Mouse (Mus musculus): ENCODE data around the gene Nom1.

Nom1 gene

DNA sequence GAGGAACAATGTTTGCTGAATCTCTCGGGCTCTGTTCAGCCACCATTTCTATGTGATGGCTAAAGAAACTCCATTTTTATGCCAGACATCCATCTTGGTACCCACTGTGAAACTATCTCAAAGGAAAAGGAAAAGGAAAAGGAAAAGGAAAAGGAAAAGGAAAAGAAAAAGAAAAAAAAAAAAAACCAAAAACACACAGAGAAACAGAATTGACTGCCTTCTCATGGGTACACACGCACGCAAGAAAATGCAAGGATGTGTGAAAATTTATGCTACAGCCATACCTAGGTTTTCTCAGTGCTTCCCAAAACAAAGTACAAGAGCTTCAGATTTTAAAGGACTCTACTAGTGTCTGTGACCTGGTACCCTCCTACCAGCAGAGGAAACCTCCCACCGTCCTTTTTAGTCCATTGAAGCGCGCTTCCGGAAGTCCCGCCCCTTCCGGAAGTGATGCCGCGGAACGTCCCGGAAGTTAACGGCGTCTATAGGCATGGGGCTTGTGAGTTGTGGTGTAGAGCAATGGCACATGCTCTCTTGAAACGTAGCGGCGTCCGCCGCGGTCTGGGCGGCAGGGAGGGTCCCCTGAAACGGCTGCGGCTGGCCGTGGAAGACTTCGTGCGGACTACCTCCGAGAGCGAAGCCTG lies at the start of gene Nom1:
Gene Nom1, plus strand, starts transcription at position 437 of the 644 bp plus-strand sequence.
- WGBS = 4% methylated on average over 29 of the region's 29 CpGs

DNA sequence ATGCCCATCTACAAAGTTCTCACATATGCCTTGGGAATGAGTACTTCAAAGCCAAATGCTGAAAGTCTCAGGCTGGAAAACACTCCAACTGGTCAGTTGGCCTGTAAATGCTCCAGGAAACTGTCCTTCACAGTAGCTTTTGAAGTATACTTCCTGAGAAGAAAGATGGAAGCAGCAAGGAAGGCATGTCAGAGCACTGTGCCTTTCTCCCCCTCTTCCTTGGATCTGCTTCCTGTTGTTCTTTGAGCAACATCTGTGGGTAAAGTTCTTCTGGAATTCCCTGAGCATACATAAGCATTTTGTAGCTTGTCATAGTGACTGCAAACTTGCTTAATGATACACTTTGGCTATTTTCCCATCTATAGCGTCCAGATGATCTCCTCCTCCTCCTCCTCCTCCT lies 46.9 kb upstream of the Nom1 start:
- 45% methylated on average over 1 of the region's 1 CpGs for WGBS

DNA sequence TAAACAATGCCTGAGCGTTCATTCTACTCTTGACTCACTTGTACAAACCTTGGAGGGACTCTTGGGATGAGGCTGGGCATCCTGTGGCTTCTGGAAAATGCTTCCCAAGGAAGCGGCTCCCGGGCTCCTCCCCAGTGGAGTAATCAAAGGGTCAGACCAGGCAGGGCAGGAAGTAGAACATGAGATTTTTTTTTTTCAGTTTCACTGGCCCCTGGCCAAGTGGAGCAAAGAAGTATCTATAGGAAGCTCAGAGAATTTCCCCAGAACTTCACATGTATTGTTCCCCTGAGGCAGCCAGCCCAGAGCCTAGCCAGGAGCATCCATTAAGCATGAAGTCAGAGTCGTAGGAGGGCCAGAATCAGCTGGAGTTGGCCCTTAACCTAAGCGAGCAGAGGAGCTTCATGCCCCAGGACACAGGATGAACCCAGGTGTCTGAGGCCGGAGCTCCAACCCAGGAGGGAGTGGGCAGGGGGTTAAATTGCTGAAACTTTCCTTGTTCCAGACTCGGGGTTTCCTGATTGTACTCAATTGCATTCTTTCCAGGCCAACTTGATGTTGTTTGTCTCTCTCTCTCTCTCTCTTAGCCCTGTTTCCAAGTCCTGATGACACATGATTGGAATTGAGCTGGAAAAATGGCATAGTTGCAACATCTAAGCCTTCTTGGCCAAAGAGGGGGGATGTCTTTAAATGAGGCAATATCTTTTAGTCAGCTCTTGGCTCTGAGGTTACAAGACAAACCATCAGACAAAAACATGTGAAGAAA lies 46.1 kb upstream of the Nom1 start:
- 59% methylated on average over 7 of the region's 7 CpGs for WGBS

DNA sequence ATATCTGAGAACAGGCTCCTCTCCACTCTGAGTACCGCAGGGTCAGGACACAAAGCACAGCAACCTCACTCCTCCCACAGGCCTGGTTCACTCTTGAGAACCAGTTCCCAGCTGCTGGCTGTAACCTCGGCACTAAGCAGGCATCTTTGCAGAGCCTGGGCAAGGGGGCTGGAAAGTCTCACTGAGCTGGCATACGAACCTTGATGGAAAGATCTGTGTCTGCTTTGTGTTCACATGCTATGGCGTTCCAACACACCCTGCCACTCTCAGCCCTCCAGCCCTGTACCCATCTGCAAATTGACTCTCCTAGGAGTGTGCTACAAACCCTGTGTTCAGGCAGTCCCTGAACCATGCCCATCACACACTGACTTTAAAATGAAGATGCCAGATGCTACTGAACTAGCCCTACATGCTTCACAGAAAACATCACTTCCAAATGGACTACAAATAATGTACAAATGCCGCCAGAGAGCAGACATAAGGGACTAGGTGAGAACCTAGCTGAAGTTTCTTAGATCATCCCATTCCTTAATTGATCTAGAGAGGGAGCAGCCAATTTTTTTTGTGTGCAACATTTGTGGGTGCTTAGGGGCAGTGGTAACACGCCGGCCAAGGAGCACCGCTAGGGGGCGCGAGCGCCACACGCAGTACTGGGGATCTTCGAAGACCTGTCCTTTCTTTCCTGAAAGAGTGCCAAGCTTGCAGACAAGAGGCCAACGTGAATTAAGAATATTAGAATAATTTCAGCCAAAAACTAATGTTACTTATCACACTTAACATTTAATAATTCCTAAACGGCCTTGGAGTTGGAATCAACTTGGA lies 45.3 kb upstream of the Nom1 start:
- 24% methylated on average over 15 of the region's 15 CpGs for WGBS

DNA sequence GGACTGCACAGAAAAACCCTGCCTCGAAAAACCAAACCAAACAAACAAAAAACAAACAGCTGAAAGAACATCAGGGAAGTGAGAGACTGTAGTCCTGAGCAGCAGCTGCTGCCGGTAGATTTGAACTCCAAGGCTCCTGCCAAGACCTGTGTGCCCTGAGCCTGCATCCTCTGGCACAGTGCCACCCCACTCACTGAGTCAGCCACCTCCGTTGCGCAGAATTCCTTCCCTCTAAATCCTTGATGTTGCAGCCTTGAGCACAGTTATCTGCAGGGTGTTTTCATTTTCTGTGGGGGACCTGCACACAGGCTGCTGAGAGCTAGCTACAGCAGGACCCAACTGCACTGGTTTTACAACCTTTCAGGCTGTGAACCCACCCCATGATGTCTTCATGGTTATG lies 36.0 kb upstream of the Nom1 start:
- WGBS = 51% methylated on average over 4 of the region's 4 CpGs

DNA sequence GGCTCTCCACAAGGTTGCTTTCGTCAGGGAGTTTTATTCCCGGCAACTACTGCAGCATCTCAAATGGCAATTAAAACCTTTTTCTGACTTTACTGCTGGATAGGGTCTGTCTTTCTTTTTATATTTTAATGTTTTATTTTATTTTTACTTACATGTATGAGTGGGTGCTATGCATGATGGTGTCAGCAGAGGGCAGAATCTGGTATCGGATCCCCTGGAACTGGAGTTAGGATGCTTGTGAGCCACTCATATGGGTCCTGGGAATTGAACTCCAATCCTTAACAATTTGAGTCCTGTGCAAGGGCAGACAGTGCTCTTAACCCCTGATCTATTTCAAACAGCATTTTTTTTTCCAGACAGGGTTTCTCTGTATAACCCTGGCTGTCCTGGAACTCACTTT lies 21.4 kb upstream of the Nom1 start:
- WGBS = 77% methylated on average over 3 of the region's 3 CpGs

DNA sequence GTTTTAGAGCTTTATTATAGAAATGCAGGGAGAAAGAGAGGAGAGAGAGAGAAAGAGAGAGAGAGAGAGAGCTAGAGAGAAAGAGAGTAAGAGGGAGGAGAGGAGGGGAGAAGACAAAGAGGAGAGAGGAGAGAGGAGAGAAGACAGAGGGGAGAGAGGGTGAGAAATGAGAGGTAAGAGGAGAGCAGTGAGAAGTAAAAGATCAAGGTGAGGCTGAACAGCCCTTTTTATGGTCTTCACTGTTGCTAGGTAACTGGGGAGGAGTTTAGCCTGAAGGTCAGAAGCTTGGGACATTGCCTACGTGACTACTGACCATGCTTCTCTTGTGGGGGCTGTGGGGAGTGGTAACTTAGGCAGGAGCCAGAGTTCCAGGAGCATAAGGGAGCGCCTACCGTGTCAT lies 11.1 kb upstream of the Nom1 start:
- 68% methylated on average over 3 of the region's 3 CpGs for WGBS

DNA sequence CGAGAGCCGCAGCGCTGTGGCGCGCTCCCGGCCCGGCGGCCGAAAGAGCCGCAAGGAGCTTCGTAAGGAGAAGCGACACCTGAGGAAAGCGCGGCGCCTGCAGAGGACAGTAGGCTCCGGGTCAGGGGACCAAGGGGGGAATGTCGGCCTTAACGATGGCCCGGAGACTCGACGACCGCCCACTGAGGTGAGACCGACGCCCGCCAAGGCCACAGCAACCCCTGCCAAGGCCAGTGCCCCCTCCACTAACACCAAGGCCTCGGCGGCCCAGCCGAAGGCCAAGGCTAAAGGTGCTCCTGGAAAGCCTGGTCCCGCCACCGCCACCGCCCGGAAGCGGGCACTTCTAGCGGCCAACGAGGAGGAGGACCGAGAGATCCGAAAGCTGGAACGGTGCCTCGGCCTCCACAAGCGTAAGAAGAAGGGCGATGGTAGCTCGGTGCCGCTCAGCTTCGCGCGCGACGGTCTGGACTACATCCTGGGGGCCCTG lies 451 bp downstream of the Nom1 start:
- WGBS = under 1% methylated on average over 48 of the region's 48 CpGs

DNA sequence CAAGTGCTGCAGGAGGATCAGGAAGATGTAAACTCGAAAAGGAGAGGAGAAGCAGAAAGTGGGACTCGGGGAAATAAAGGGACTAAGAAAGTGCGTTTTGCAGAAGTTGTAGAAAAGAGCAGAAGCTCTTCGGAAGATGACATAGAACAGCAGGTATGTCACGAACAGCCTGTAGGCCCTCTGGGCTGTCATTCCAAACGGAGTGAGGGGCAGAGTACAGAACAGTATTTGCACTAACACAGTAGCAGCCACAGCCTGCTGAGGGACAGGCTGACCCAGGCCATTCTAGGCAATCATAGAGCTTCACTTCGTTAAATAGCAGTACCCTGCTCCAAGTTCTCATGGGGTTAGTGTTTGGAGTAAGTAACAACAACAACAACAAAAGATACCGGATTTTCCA lies 1.0 kb downstream of the Nom1 start:
- WGBS = 50% methylated on average over 8 of the region's 8 CpGs

DNA sequence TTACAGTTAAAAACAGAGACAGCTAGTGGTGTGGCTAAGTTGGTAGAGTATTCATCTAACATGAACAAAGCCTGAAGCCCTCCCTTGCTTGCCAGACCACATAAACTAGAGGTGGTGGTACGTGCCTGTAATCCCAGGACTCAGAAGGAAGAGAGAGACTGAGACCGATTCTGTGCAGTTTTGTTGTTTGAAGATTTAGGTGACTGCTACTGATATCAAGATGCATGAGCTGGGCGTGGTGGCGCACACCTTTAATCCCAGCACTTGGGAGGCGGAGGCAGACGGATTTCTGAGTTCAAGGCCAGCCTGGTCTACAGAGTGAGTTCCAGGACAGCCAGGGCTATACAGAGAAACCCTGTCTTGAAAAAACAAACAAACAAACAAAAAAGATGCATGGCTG lies 2.3 kb downstream of the Nom1 start:
- 94% methylated on average over 6 of the region's 6 CpGs for WGBS

DNA sequence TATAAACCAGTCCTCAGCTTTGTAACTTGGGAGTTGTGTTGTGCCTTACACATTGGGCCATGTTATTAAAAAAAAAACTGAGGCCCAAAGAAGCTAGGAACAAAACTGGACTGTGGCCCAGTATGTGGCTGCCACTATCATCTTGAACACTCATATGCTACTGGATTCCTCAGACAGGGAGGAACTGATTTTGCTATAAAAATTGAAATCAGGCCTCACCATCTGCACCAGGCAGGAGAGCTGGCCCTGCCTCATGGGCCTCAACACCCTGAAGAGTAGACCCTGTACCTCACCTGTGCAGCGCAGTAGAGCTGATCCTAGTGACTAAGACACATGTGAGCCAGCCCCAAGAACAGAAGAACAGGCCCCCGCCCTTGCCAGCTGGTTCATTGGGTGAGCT lies 10.8 kb downstream of the Nom1 start:
- WGBS = 100% methylated on average over 2 of the region's 2 CpGs

DNA sequence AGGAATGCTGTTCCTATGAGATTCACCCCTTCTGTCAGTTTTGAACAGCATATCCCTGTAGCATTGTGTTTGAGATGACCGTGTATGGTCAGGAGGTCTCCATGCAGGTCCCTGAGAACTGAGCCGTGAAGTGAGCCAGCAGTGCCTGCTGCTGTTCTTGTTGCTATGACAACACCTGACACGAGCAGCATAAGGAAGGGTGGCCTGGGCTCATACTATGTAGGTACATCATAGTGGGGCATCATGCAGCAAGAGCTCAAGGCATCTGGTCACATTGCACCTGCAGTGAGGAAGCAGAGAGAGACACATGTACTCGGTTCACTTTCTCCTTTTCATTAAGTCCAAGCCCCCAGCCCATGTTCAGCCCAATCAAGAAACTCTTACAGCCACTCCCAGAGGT lies 17.9 kb downstream of the Nom1 start:
- WGBS = 65% methylated on average over 4 of the region's 4 CpGs

DNA sequence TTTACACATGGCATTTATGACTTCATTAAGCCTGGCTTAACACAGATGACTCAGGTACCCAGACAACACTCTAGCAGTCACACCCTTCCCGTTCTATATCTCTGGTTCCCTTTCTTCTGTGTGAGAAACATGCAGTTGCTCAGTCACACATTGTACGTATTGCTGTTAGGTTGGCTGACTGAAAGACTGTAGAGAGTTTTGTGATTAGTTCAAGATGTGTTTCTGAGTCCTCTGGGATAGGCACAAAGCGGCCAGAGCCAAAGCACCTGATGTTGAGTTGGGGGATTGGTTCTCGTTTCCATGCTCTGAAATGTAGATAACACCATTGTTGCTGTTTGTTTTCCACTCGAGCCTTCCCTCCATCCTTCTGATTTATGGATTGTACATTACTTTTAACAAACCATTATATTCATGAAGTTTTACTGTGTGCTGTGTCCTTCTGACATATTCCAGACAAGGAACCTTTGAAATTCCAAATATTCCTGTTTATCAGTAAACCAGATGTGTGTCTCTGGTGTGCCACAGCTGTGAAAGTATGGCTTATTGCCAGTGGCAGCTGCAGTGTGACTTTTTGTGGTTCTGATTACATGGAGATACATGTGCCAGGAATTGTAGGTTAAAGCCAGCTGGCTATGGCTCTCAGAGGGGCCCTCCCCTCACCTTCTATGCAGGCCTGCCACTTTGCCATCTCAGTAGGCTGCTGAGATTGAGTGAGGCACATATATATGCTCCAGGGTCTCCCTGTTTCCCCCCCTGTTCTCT lies 22.6 kb downstream of the Nom1 start:
- WGBS = 76% methylated on average over 5 of the region's 5 CpGs

DNA sequence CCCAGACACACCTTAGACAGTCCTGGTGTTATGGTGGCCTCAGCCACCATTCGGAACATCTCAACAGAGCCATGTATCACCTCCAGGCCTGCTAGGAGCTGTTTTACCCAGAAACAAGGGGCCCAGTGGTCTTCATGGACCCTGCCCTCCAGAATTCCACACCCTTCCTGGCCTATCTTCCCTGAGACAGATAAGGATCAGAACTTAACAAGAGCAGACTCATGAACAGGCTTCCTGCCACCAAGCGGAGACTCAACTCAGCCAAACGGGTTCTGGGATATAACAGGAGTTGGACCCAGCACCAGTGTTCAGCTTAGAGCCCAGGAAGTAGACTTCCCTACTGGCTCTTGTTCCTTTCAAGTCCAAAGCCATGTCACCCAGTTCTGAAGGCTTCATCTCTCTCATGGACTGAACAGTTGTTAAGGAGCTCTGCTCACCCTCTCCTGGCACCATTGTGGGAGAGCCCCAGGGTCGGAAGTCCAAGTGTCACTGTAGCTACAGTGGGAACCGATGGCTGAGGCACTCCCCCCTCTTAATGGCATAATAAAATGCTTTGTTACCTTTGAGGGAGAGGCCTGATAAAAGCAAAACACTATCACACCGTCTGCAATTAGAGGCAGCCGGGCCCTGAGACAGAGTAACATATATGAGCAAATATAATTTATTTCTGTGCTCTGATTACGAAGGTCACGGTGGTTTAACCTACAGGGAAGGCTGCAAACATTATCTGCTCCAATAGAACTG lies 28.7 kb downstream of the Nom1 start:
- WGBS = 83% methylated on average over 9 of the region's 9 CpGs

DNA sequence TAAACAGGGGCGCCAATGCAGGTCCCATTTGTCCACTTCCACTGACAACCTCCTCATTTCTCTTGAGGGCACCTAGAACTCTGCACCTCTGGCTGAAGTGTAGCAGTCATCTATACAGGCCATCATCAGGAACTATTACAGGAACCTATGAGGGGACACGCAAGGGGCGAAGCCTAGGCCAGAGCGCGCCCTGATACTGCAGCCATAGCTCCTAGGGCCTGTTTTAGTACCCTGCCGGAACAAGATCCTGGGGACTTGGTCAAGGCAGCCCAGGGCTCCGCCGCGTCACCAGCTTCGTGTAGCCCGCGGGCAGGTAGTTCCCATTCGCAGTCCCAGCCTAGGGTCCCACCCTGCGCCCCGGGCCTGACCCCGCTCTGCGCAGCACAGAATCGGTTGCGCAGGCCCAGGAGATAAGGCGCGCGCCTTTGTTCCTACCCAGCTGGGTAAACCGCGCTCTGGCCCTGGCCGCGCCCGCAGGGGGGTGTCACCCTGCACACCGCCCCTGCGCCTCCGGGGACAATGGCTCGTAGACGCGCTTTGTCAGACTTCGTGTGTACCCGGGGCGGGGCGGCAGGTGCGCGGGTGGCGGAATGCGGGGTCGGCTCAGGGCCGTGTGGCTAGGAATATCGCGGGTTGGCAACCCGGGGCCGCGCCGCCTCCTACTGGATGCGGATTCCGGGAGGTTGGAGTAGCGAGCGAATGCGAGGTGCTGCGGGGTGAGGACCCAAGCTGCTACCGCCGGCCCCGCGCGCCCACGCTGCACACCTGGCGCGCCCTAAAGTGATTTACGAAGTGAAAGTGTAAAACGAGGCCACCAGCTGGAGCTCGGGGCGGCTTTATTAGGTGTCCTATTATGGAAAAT lies 33.3 kb downstream of the Nom1 start:
- WGBS = 7% methylated on average over 67 of the region's 67 CpGs

DNA sequence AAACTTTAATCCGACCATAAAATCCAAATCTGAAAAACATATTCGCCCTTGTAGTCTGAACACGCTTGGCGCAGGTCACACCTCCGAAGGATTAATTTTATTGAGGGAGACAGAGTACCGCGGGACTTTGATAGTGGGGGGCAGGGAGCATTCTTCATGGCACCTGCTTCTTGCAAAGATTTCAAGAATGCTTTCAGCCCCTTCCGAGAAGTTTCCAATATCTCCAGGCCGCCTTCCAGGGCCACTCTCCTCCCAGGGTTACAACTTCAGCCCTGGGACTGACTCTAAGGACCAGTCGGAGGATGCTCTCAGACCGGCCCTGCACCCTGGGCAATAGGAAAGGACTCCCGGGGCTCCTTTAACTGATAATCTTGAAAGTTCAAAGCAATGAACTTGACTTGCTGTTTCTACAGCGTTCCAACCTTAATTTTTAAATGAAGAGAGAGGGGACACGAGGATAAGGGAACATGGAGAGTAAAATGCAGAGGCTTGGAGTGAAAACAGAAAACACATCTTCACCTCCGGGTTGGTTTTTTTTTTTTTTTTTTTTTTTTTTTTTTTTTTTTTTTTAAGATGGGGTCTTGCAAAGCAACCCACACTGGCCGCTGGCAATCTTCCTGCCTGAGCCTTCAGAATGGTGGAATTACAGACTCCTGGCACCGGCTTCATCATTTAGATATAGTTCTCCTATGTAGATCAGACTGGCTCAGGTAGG lies 34.0 kb downstream of the Nom1 start:
- 4% methylated on average over 17 of the region's 17 CpGs for WGBS

DNA sequence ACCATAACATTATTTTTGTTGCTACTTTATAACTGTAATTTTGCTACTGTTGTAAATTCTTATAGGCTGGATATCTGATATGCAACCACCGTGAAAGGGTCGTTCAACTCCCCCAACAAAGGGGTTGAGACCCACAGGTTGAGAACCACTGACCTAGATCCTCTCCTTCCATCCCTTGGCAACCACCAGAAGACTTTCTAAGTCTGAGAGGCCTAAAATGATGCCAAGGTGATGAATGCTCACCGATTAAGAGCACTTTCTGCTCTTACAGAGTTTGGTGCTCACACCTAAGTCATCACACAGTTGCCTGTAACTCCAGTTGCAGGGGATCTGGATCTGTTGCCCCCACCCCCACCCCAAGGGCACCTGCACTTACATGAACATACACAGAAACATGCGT lies 35.0 kb downstream of the Nom1 start:
- whole genome bisulfite sequencing = 9% methylated on average over 4 of the region's 4 CpGs

DNA sequence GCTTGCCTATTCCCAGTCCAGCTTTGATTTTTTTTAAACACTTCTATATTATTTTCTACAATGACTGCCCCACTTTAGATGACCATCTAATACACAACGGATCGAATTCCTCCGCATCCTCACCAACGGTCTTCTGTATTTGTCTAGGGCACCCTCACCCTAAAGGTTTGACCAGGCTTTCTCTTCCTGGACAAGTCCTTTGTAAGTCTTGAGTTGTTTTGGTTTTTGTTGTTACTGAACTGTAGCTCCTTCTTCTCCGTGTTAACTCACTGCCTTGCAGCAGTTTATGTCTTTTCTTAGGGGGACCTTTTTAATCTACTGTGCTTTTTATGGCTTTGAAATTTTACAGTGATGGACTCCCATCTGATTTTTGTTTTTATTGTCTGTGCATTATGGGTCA lies 35.8 kb downstream of the Nom1 start:
- 12% methylated on average over 5 of the region's 5 CpGs for WGBS

DNA sequence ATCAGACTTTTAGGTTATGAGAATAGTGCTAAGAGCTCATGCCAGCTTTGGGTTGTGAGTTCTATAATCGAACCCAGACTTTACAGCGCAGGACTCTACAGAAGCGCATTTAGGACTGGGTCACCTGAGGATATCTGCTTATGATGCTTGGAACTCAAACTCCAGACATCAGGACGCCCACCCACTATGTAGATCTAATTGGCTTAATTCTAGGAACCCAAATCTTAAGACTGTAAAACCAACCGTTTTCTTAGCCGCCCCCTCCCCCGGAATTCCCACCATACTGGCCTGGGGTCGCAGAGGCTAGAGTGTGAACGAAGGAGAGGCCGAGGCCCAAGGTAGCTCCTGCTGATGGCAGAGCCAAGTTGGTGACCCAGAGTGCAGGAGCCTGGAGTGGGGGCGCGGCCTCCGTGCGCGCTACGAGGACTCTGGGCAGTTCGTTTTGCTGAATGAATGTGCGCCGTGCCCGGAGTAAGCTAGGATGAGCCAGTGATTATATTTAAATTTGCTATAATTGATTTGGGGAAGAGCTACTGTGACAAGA lies 36.5 kb downstream of the Nom1 start:
- WGBS = 8% methylated on average over 20 of the region's 20 CpGs
